Mouse (Mus musculus): ENCODE data around the gene Rundc3a.

Gene Rundc3a

GRCm38 (mm10) chr11:102432115-102432843, 39.1 kb downstream of the Rundc3a start:
- DNase-seq (ENCODE audit: extremely low spot score, low spot score): no peak

- no peak for DNase-seq (ENCODE audit: extremely low spot score, low spot score)
Observed at GRCm38 (mm10) chr11:102432896-102433295, 39.7 kb downstream of the Rundc3a start.

DNA sequence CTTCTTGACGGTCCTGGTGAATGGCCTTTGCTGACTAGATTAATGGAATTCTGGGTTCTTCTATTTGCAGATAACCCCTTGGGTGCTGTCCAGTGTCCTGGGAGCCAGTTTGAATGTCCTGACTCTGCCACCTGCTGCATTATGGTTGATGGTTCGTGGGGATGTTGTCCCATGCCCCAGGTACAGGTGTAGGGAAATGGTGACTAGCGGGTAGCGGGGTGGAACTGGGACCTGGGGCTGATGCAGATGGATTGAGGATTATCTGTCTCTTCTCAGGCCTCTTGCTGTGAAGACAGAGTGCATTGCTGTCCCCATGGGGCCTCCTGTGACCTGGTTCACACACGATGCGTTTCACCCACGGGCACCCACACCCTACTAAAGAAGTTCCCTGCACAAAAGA, 40.7 kb downstream of the Rundc3a start:
- no peak for DNase-seq (ENCODE audit: extremely low spot score, low spot score)

DNA sequence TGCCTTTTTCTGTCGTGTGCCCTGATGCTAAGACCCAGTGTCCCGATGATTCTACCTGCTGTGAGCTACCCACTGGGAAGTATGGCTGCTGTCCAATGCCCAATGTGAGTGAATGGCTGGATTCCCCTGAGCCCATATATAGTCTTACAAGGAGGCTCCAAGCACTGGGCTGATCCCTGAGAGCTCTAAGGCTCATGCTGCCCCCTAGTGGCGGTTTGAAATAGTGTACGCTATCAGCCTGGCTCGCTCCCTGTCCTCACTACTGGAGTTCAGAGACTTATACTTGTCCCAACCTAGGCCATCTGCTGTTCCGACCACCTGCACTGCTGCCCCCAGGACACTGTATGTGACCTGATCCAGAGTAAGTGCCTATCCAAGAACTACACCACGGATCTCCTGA, 41.2 kb downstream of the Rundc3a start:
- peak; percentile 89 for DNase-seq (ENCODE audit: extremely low spot score, low spot score)

DNA sequence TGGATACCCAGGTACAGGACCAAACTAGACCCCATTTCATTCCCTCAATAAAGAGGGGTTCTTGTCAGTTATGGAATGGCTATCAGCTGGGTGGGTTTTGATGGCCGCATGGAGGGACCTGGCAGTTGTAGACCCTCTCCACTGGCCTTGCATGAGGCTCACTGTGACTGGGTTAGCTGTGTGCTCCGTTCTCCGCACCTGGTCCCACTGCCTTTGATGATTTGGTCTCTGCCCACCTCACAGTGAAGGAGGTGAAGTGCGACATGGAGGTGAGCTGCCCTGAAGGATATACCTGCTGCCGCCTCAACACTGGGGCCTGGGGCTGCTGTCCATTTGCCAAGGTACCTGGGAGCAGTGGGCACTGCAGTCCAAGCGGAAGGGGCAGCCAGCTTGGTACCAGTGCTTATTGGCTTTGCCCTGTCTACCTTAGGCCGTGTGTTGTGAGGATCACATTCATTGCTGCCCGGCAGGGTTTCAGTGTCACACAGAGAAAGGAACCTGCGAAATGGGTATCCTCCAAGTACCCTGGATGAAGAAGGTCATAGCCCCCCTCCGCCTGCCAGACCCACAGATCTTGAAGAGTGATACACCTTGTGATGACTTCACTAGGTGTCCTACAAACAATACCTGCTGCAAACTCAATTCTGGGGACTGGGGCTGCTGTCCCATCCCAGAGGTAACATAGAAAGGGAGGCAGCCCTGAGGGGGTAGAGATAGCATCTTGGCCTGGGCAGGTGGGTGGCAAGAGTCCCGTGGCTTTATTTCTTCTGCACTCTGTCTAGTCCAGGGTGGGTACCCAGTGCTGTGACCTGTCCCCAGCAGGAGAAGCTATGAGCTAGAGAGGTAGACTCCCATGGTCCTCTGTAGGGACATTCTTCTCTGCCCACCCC, 41.9 kb downstream of the Rundc3a start:
- no peak for DNase-seq (ENCODE audit: extremely low spot score, low spot score)

GRCm38 (mm10) chr11:102435754-102436470, 42.7 kb downstream of the Rundc3a start:
- DNase-seq (ENCODE audit: extremely low spot score, low spot score): no peak

DNA sequence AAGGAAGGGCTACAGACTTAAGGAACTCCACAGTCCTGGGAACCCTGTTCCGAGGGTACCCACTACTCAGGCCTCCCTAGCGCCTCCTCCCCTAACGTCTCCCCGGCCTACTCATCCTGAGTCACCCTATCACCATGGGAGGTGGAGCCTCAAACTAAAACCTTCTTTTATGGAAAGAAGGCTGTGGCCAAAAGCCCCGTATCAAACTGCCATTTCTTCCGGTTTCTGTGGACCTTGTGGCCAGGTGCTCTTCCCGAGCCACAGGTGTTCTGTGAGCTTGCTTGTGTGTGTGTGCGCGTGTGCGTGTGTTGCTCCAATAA, 43.2 kb downstream of the Rundc3a start:
- no peak for DNase-seq (ENCODE audit: extremely low spot score, low spot score)

DNA sequence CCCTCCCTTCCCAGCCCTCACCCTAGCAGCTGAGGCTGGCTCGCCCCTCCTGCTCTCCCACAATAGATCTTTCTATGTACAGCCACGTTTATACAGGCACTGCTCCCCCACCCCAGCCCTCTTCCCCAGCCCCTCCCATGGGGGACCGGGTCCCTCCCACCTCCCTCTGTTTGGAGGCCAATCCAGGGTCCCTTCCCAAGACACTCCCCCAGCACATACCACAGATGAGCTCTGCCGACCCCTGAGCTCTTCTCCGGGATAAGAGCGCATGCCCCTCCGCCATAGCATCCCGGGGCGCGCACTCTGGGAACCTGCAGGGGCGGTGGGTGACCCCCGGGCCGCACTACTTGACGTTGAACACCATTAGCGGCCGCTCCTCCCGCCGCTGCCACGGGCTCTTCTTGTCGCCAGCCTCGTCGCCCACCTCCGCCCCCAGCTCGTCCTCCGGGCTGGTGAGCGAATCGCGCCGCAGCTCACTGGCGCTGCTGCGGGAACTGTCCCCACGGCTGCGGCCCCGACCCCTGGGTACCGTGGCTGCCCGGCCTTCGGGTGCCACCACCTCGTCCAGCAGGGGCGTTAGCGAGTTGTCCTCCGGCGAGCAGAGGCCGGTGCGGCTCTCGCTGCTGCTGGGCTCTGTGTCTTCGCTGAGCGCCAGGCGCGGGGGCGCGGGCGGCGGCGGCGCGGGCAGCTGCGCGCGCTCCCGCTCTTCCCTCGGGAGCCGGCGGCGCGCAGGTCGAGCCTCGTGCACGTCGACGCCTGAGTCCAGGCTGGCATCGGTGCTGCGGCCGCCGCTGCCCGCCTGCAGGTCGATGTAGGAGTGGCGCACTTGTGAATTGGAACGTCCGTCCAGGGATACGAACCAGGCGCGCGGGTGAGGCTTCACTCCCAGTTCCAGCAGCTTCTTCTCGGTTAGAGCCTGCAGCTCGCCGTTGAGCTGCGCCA, 44.2 kb downstream of the Rundc3a start:
- DNase-seq (ENCODE audit: extremely low spot score, low spot score): peak; percentile 72

GRCm38 (mm10) chr11:102438212-102439092, 45.2 kb downstream of the Rundc3a start:
- DNase-seq (ENCODE audit: extremely low spot score, low spot score): peak; percentile 96

- DNase-seq (ENCODE audit: extremely low spot score, low spot score): no peak
Observed at GRCm38 (mm10) chr11:102439093-102440082, 46.2 kb downstream of the Rundc3a start.

DNA sequence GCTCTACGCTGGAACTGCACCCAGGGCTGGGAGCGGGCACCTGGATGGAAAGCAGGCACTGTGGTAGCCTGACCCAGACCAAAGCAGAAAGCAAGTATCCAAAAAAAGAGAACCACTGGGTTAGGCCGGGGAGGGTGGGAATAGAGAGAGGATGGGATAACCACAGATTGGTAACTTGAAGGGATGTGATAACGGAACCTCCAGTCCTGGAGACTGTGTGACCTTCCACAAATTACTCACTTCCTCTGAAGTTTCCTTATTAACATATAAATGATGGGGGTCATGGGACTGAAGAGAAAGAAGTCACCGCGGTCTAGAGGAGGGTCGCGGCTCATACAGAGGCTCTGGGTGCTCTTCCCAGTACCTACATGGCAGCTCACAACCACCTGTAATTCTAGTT, 47.1 kb downstream of the Rundc3a start:
- DNase-seq (ENCODE audit: extremely low spot score, low spot score): no peak

DNA sequence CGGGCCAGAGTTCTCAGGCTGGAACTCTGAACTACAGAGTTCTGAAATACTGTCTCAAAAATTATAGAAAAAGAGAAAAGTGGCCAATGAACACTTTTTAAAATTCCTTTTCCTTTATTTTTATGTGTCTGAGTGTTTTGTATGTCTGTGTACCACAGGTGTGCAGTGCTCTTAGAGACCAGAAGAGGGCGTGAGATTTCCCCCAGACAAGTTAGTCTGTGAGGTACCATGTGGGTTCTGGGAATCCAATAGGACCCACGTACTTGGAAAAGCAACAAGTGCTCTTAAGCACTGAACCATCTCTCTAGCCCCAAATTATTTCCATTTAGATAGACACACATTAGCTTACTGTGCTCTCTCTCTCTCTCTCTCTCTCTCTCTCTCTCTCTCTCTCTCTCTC, 48.2 kb downstream of the Rundc3a start:
- no peak for DNase-seq (ENCODE audit: extremely low spot score, low spot score)

GRCm38 (mm10) chr11:102442089-102442488, 48.9 kb downstream of the Rundc3a start:
- DNase-seq (ENCODE audit: extremely low spot score, low spot score): no peak

GRCm38 (mm10) chr11:102443740-102444139, 50.5 kb downstream of the Rundc3a start:
- no peak for DNase-seq (ENCODE audit: extremely low spot score, low spot score)

DNA sequence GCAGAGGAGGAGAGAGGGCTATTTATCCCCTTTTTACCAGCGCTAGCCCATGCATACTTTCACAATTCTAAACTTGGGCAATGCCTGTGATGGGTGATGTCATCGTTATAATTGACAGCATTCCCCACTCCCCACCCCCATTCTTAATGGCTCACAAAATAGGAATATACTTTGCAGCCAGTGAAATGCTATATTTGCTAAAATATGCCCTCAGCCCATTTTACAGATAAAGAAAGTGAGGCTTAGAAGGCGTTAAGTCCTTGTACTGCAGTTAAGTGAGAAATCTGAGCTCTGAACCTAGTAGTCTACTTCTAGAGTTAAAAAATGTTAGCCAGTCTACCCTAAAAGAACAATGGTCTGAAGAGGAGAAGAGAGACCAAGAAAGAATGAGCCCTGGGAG, 51.1 kb downstream of the Rundc3a start:
- no peak for DNase-seq (ENCODE audit: extremely low spot score, low spot score)

DNA sequence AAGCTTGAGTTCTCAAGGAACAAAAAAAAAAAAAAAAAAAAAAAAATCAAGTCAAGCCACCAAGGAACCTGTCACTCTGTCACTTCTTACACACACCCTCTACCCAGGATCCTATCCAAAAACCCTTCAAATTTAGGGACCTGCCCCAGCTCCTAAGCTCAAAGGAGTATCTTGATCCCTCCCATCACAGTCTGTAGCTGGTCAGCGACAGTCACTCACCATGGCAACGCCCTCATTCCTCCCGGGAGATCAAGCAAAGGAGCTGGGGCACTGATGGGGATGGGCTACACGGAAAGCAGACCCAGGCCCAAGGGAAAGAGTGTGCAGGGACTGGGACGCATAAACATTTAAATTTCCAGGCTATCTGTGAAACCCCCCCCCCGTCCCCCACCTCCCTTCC, 51.6 kb downstream of the Rundc3a start:
- no peak for DNase-seq (ENCODE audit: extremely low spot score, low spot score)

- DNase-seq (ENCODE audit: extremely low spot score, low spot score): no peak
Observed at GRCm38 (mm10) chr11:102445264-102445890, 52.2 kb downstream of the Rundc3a start.

GRCm38 (mm10) chr11:102445891-102446361, 52.7 kb downstream of the Rundc3a start:
- no peak for DNase-seq (ENCODE audit: extremely low spot score, low spot score)
